Mouse (Mus musculus): Measurements from ENCODE around the gene Slc19a2.

Slc19a2 gene

DNA sequence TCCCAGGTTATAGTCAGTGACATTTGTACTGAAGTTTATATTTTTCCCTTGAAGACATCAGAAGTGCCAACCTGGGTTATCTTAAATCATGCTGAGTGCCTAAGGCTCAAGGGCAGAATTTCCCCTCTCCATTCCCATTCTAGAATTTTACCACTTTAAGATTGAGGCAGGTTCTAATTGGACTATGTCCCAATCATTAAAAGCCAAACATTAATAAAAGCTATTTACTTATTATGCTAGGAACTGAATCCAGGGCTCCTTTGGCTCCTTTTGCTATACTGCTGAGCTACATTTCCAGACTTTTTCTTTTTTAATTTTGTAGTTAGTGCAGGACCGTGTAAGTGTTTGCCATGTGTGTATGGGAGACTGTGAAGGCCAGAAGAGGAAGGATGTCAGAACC lies 2.6 kb downstream of the Slc19a2 start:
- in situ Hi-C loops (cut with MseI, MboI), result no loop called here

GRCm38 (mm10) chr1:164252551-164252950 lies 3.7 kb downstream of the Slc19a2 start:
- in situ Hi-C loops (cut with MseI, MboI), result no loop called here

GRCm38 (mm10) chr1:164254836-164255235 lies 6.0 kb downstream of the Slc19a2 start:
- in situ Hi-C loops (cut with MseI, MboI), result no loop called here

- in situ Hi-C loops (cut with MseI, MboI), result no loop called here
Observed at GRCm38 (mm10) chr1:164260171-164261028, 11.6 kb downstream of the Slc19a2 start.

- in situ Hi-C loops (cut with MseI, MboI), result no loop called here
Observed at GRCm38 (mm10) chr1:164261553-164261952, 12.7 kb downstream of the Slc19a2 start.

GRCm38 (mm10) chr1:164270941-164271340 lies 22.1 kb downstream of the Slc19a2 start:
- in situ Hi-C loops (cut with MseI, MboI), result no loop called here

DNA sequence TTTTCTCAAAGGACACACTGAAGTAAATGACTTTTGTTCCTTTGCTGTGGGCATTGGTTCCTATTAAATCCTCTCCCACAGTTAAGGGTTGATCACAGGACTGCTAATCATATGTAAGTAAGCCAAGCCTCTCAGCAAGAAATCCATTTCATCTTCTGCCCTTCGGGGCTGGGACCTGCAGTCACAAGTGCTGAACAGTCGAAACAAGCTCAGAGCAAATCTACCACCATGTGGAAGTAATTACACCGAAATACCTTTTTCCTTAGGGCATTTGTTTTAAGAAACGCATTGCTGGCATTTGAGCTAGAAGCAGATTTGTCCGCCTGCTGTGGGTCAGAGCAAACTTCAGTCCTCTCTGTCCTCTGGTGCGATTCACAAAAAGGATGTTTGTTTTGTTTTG lies 24.8 kb downstream of the Slc19a2 start:
- in situ Hi-C loops (cut with MseI, MboI), result no loop called here

- in situ Hi-C loops (cut with MseI, MboI), result no loop called here
Observed at GRCm38 (mm10) chr1:164275455-164275954, 26.7 kb downstream of the Slc19a2 start, which contains the start of gene Ccdc181. Gene Ccdc181, plus strand, starts transcription at chr1:164275585.

DNA sequence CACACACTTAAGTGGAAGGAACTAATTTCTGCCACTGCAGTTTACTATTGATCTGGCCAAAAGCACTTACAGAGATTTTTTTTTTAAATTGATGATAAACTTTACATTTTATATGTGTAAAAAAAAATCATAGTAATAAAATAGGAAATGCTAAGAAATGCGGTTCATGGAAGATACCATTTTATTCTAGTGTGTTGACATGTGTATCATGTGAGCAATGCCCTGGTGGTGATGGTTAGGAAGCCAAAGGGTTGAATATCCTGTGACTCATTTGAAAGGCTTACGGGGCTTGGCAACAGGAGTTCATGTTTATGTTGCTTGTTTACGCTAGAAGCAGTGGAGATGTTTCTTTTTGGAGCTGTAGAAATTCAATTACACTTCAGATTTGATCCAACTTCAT lies 27.7 kb downstream of the Slc19a2 start:
- in situ Hi-C loops (cut with MseI, MboI), result no loop called here

- in situ Hi-C loops (cut with MseI, MboI), result no loop called here
Observed at GRCm38 (mm10) chr1:164279332-164279731, 30.5 kb downstream of the Slc19a2 start.

- in situ Hi-C loops (cut with MseI, MboI), result no loop called here
Observed at GRCm38 (mm10) chr1:164284007-164284406, 35.2 kb downstream of the Slc19a2 start.

GRCm38 (mm10) chr1:164287406-164287805 lies 38.6 kb downstream of the Slc19a2 start:
- in situ Hi-C loops (cut with MseI, MboI), result no loop called here

DNA sequence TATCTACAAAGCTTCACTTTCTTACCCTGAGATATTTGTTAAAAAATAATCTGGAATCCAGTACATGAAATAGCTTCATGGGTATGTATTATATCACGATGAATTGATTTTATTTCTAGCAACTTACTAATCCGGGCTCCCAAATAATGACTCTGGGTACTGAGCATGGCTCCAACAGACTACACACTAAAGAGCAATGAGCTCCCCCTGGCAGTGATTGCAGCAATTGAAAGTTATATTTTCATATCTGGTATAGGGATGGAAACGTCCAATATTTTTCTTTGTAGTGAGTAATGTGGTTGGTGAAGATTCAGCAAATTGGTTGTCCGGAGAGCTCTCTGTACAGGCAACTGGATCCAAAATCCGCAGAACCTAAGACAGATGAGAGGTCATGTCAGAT lies 43.2 kb downstream of the Slc19a2 start:
- in situ Hi-C loops (cut with MseI, MboI), result no loop called here

DNA sequence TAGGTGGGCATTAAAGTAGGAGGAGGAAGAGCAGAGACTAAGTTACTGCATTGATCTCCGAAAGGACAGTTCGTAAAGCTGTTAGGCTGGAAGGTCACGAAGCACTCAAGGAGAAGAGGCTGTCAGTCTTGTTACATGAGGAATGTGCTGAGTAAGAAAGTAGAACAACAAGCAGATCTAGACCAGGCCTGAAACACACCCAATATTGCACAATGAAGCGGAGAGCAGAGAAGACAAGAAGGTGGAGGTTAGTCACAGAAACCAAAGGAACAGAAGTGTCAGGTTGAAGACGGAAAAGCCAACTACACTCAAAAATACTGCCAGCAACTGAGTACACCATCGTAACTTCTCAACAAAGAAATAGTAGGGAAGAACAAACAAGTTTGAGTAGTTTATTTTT lies 45.2 kb downstream of the Slc19a2 start:
- in situ Hi-C loops (cut with MseI, MboI), result no loop called here

- in situ Hi-C loops (cut with MseI, MboI), result no loop called here
Observed at GRCm38 (mm10) chr1:164296473-164296872, 47.6 kb downstream of the Slc19a2 start.

- in situ Hi-C loops (cut with MseI, MboI), result no loop called here
Observed at GRCm38 (mm10) chr1:164301949-164302348, 53.1 kb downstream of the Slc19a2 start.

DNA sequence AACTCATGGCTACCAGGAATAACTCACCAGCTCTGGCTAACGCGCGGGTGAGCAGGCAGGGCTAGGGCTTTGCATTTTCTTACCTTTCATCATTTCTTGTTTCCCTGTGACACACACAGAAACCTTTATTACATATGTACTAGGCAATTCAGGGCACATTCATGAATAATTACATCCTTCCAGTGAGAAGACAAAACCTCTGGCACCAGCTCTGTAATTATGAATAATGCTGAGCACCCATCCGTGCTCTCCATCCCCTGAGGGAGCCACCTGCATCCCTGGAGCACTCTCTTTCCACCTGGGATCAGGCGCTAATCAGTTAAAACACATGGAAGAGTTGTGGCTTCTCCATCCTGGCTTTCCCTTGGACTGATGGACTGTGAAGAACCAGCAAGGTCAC lies 55.0 kb downstream of the Slc19a2 start, which contains the start of gene Nme7:
TSS of gene Nme7 (plus strand) at position 301 of the 400 bp plus-strand sequence.
- in situ Hi-C loops (cut with MseI, MboI), result no loop called here

DNA sequence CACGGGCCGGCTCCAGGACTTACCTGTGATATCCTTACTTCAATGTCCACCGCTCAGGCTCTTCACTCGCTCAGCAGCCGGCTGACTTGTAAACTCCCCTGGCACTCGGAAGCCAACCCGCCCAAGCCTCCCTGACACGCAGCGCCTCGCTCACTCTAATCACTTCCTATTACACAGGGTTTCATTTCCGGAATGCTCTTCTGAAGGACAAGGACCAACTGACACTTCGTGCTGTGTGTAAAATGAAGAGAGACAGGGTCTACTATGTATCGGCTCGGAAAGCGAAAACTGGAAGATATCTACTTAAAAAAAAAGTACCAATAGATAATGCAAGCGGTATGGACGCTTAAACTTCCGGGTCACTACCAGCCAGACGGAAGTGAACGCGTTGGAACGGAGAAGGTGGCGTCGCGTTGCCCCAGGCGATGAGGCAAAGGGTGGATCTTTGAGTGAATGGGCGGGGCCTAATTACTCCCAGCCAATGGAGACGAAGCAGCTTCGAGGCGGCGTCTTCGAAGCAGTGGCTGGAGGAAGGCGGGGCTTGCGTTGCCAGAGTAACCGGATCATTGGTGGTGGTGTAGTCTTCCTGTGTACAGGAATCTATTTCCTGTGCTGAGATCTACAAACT lies 58.4 kb downstream of the Slc19a2 start, which contains the start of gene Blzf1:
TSS of gene Blzf1 (minus strand) at position 366 of the 628 bp plus-strand sequence.
- in situ Hi-C loops (cut with MseI, MboI), result no loop called here

DNA sequence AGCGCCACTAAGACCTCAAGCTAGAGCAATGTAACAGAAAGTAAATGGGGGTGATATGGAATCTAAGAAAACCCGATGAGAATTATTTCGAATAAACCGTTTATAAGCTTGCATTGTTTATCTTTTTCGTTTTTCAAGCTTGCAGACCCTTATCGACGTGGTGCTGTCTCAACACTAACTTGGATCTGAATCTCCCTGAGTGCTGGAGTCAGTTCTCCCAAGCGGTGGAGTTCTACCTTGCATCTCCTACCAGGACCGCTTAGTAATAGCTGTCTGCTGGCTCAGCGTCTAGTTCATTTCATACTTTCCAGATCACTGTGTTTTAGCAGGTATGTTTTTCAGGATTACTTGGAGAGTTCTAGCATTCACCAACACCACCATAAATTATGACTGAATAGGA lies 59.1 kb downstream of the Slc19a2 start:
- in situ Hi-C loops (cut with MseI, MboI), result no loop called here

DNA sequence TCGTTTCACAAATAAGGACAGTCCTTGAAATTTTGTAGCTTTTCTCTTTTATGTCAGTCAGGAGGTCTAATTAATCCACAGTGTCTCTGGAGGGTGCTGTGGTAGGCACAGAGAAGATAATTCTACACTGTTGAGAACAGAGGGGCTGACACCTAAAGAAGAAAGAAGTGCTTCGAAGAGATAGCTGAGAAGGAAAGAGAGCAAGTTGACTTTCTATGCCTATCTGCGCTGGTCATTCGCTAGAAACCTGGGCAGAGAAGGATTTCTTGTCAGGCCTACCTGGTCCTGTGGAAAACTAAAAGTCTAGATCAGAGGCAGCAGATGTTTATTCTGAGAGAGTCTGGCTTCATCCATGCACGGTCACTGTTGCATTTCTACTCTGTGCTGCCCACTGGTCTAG lies 65.2 kb downstream of the Slc19a2 start:
- in situ Hi-C loops (cut with MseI, MboI), result no loop called here
